Mouse (Mus musculus) C2C12 (cell line): ENCODE data around the gene Ifna16. TPM values are rescaled to one million over a fixed set of nuclear protein-coding genes. Genes with fewer than 3 reads are reported as not detected.

Source experiments
- H3K27me3 ChIP-seq: one replicate; pipeline ENCODE4 v1.6.1; 2011; ENCODE audit not compliant: control insufficient read depth, insufficient read depth, insufficient read length
- H3K36me3 ChIP-seq: one replicate; pipeline ENCODE4 v1.6.1; 2011; ENCODE audit not compliant: control insufficient read depth, insufficient read depth
- H3K4me3 ChIP-seq: one replicate; pipeline ENCODE4 v1.5.1; 2011; ENCODE audit warnings: mild to moderate bottlenecking, control low read depth; ENCODE audit not compliant: poor library complexity, insufficient read depth, severe bottlenecking
- H3K79me2 ChIP-seq: one replicate; pipeline ENCODE4 v1.6.1; 2011; ENCODE audit not compliant: control insufficient read depth, insufficient read depth
- H3K79me3 ChIP-seq: one replicate; pipeline ENCODE4 v1.6.1; 2011; ENCODE audit warnings: low read depth, control low read depth
- H3ac ChIP-seq: one replicate; pipeline ENCODE3; 2011; ENCODE audit warnings: low read depth; ENCODE audit not compliant: control insufficient read depth, insufficient read length
- CEBPB ChIP-seq: IDR thresholded peaks from one replicate; pipeline ENCODE4 v1.6.1; 2011; ENCODE audit warnings: low read depth, mild to moderate bottlenecking, control low read depth, moderate library complexity
- CTCF ChIP-seq: IDR thresholded peaks from one replicate; pipeline ENCODE4 v1.5.1; 2011; ENCODE audit not compliant: control insufficient read depth, insufficient read depth, insufficient read length
- FOSL1 ChIP-seq: IDR thresholded peaks from one replicate; pipeline ENCODE4 v1.8.0; 2011; ENCODE audit warnings: mild to moderate bottlenecking, low read length; ENCODE audit not compliant: poor library complexity, insufficient read depth, severe bottlenecking
- MAX ChIP-seq: IDR thresholded peaks from one replicate; pipeline ENCODE4 v1.6.1; 2011; ENCODE audit warnings: mild to moderate bottlenecking, control low read depth
- MYOD1 ChIP-seq: IDR thresholded peaks from one replicate; pipeline ENCODE4 v1.6.1; 2011; ENCODE audit warnings: low read depth; ENCODE audit not compliant: control insufficient read depth, insufficient read length
- MYOG ChIP-seq: IDR thresholded peaks from one replicate; pipeline ENCODE4 v1.6.1; 2011; ENCODE audit not compliant: control insufficient read depth, insufficient read length; ENCODE audit errors: extremely low read depth
- USF1 ChIP-seq: IDR thresholded peaks from one replicate; pipeline ENCODE4 v1.6.1; 2011; ENCODE audit warnings: low read depth, mild to moderate bottlenecking, control low read depth, moderate library complexity
- long read RNA-seq, 2 experiments: library from polyadenylated mRNA; unstranded; transcript quantifications; one replicate each; pipeline ENCODE4 v2.0.0; 2019 to 2020
- polyA plus RNA-seq: library from polyadenylated mRNA; unstranded; fragments of >200 nt; fragmentation: generic; extraction: Trizol; gene quantifications from one replicate; pipeline ENCODE4 v1.2.1, GENCODE M21; 2012; ENCODE audit warnings: missing spikeins

Ifna16 gene
- polyA plus RNA-seq = not detected
- long read RNA-seq, experiment 1 = 0 reads
- long read RNA-seq, experiment 2 = 0 reads

DNA sequence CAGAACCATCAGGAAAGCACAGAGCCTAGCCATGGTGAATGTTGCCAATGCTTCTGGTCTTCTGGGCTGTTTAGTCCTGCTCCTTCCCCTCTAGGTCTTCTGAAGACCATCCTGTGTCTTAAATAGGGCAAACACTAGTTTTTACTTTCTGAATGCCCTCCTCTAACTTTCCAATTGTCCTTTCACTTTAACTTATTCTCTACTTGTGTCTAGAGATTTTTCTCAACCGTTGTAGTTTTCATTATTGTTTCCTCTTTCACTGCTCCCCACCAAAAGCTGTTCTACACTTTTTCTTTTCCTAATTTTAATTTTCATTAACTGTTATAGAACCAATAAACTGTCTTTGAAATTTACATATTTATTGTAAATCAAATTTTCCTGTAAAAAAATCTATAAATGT lies at the start of gene Ifna16:
Gene Ifna16 (minus strand): TSS at position 101 of the 400 bp plus-strand sequence.
- TF ChIP-seq CTCF = no peak
- no peak for TF ChIP-seq FOSL1
- no peak for TF ChIP-seq USF1
- TF ChIP-seq MYOG = no peak
- H3K36me3 ChIP-seq = no peaks in the 10 kb centered on the region
- H3K4me3 ChIP-seq = no peak within 1 kb of the TSS
- H3K79me3 ChIP-seq = no peaks in the 10 kb centered on the region
- no peaks in the 10 kb centered on the region for H3K79me2 ChIP-seq
- no peak within 1 kb of the TSS for H3ac ChIP-seq
- H3K27me3 ChIP-seq = no peaks in the 10 kb centered on the region

DNA sequence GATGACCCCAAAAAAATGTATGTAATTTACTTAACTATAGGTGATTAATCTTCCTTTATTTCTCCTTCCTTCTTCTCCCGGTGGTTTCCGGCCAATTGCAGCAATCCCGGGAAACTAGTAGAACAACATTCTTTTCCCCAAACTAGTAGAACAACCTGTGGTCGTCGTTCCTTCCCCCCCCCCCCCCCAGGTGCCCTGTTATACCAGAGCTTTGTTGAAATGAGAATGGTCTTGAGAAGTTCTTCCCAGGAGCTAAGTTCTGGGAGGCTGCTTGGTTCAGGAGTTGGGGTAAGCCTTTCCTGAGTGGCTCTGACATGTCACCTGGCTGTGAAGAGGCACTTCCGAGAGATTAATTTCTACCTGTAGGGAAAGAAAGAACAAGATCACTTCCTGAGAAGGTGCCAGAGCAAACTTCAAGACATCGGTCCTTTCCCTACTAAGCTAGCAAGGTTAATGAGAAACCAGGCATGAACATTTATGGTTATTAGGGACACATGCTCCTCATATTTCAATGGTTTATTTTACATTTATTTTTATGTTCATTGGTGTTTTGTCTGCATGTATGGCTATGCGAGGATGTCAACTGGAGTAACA lies 46.9 kb upstream of the Ifna16 start:
- H3ac ChIP-seq = no peak overlapping the region
- H3K27me3 ChIP-seq = no peaks in the 10 kb centered on the region
- peaks cover 34% of the 10 kb centered on the region for H3K79me3 ChIP-seq
- no peak overlapping the region for H3K4me3 ChIP-seq
- H3K36me3 ChIP-seq = peaks cover 26% of the 10 kb centered on the region
- peaks cover 36% of the 10 kb centered on the region for H3K79me2 ChIP-seq
- TF ChIP-seq CTCF = no peak

DNA sequence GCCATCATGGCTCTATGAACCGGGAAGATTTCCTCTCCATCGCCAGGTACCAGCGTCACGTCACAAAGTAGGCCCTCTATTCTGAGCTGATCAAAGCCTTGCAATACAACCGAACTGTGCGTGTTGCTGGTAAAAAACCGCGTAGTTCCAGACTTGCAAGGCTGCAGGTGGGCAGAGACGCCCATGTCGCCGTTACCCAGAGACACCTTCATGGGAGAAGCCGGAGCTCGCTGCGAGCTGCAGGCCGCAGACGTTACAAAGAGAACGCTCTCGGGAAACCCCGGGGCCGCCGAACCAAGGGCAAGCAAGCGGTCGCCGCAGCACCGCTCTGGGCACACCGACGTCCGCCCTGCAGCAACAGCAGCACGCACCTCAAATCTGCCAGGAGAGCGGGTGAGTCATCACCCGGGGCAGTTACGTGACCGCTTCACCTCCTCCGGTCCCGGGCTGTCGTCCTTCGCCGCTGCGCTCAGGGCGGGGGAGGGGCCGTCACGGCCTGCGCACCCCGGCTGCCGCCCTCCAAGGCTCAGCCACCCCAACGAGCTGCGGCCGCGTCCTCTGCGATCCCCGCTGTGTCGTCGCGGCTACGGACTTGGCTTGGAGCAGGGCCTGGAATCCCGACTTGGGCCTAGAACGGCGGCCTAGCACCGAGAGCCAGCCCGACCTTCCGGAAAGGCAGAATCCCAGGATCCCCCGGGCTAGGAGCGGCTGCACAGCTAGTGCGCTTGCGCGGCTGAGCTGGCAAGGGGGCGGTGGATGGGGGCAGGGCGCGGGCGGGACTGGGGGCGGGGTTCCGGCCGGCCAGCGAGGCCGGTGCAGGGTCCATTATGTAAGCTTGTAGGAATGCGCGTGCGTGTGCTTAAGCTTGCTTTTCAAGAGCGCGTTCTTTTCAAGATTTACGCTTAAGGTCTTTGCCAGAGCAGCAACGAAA lies 45.3 kb upstream of the Ifna16 start, which contains the start of the genes Gm26566 and Klhl9:
Gene Gm26566 (plus strand): TSS at position 15 of the 931 bp plus-strand sequence.
Gene Klhl9 (minus strand): TSS at position 675 of the 931 bp plus-strand sequence.
- TF ChIP-seq FOSL1 (no peak), USF1 (no peak), MAX (no peak), CEBPB (no peak), CTCF (no peak), MYOG (no peak), MYOD1 (no peak)
- peak within 1 kb of the TSS; percentile 85 for H3K4me3 ChIP-seq
- peaks cover 42% of the 10 kb centered on the region for H3K36me3 ChIP-seq
- H3K27me3 ChIP-seq = no peaks in the 10 kb centered on the region
- peaks cover 49% of the 10 kb centered on the region for H3K79me3 ChIP-seq
- peaks cover 52% of the 10 kb centered on the region for H3K79me2 ChIP-seq
- peak within 1 kb of the TSS; percentile 98 for H3ac ChIP-seq

DNA sequence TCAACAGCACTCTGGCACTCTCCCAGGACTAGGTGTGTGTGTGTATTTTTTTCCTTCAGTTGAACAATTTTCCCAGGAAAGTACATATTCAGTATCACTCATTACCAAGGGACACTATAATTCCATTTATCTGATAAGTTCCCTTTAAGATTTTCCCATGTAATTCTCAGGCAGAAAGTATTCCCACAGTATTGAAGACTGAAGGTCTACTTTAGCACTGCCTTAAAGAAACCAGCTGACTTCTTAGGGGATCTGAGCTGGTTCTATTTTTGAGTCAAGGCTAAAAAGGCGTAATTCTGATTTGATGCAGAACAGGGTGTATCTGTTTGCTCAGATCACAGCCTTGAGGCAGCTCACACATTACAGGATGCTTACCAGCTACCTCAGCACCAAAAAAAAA lies 42.0 kb upstream of the Ifna16 start:
- Histone ChIP-seq H3K79me3 (peaks cover 62% of the 10 kb centered on the region), H3K4me3 (no peak overlapping the region)

DNA sequence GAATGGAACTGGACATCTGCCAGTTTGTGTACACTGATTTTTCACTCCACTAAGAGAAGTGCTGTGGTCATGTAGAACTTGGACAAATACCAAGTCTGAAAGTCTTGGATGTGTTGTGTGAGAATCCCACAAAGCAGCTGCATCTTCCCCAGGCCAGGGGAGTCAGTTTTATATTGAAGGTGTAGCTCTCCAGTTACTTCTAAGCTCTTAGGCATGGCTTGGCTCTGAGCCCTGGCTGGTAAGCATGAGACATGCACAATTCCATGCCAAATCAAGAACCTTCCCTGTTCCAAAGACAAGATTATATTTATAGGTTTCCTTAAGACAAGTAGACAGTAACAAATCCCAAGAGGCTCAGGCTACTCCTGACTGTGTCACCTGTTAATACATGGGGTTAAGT lies 38.3 kb upstream of the Ifna16 start:
- H3K36me3 ChIP-seq = peaks cover 38% of the 10 kb centered on the region
- H3ac ChIP-seq = no peak overlapping the region
- peaks cover 42% of the 10 kb centered on the region for H3K79me3 ChIP-seq
- no peaks in the 10 kb centered on the region for H3K27me3 ChIP-seq
- no peak overlapping the region for H3K4me3 ChIP-seq
- peaks cover 59% of the 10 kb centered on the region for H3K79me2 ChIP-seq
- TF ChIP-seq FOSL1 = no peak
- TF ChIP-seq MYOG = no peak
- no peak for TF ChIP-seq CTCF
- TF ChIP-seq MYOD1 = peak; percentile 60
- TF ChIP-seq CEBPB = no peak
- no peak for TF ChIP-seq USF1
- TF ChIP-seq MAX = no peak

More for the DNA sequence above, 42.0 kb upstream of the Ifna16 start:
- no peak overlapping the region for H3ac ChIP-seq
- no peaks in the 10 kb centered on the region for H3K27me3 ChIP-seq
- TF ChIP-seq CEBPB (no peak), CTCF (no peak), MYOD1 (no peak), USF1 (no peak), FOSL1 (no peak), MYOG (no peak), MAX (no peak)
- H3K36me3 ChIP-seq = peaks cover 51% of the 10 kb centered on the region
- H3K79me2 ChIP-seq = peaks cover 70% of the 10 kb centered on the region
